Mouse (Mus musculus) adrenal gland, adult 8-10 months (tissue): Measurements from ENCODE around the gene Gas7. TPM values are rescaled to one million over a fixed set of nuclear protein-coding genes. Genes with fewer than 3 reads are reported as not detected.
A peak's percentile ranks its signal among the peaks of the same experiment; 100 is the strongest.

Experiments
- DNase-seq: peaks from one replicate; pipeline ENCODE4 v3.0.0; 2022
- total RNA-seq, 4 experiments: library from RNA; stranded (reverse); gene quantifications; 2 replicates each; pipeline ENCODE4 v1.2.4; 2022

The Gas7 gene
- total RNA-seq, 4 experiments from 2014 or later: 48.7 to 104 (median 74.3) TPM

- DNase-seq: no peak
Observed at GRCm38 (mm10) chr11:67656366-67656765, 201.1 kb downstream of the Gas7 start.

GRCm38 (mm10) chr11:67656811-67657210 lies 201.6 kb downstream of the Gas7 start:
- no peak for DNase-seq

GRCm38 (mm10) chr11:67657685-67658382 lies 202.6 kb downstream of the Gas7 start:
- no peak for DNase-seq

GRCm38 (mm10) chr11:67661465-67661864 lies 206.2 kb downstream of the Gas7 start:
- no peak for DNase-seq

- no peak for DNase-seq
Observed at GRCm38 (mm10) chr11:67663437-67663836, 208.2 kb downstream of the Gas7 start.

- no peak for DNase-seq
Observed at GRCm38 (mm10) chr11:67664261-67664660, 209.0 kb downstream of the Gas7 start.

GRCm38 (mm10) chr11:67664918-67665317 lies 209.7 kb downstream of the Gas7 start:
- DNase-seq: no peak

- no peak for DNase-seq
Observed at GRCm38 (mm10) chr11:67666129-67666528, 210.9 kb downstream of the Gas7 start.

GRCm38 (mm10) chr11:67667531-67668332 lies 212.5 kb downstream of the Gas7 start:
- peak; percentile 61 for DNase-seq

GRCm38 (mm10) chr11:67668460-67669007 lies 213.3 kb downstream of the Gas7 start:
- DNase-seq: no peak

- no peak for DNase-seq
Observed at GRCm38 (mm10) chr11:67670031-67670430, 214.8 kb downstream of the Gas7 start.

- DNase-seq: no peak
Observed at GRCm38 (mm10) chr11:67672140-67672539, 216.9 kb downstream of the Gas7 start.

- DNase-seq: no peak
Observed at GRCm38 (mm10) chr11:67675562-67676540, 220.6 kb downstream of the Gas7 start.

GRCm38 (mm10) chr11:67679300-67679699 lies 224.1 kb downstream of the Gas7 start:
- DNase-seq: no peak

- DNase-seq: no peak
Observed at GRCm38 (mm10) chr11:67679930-67680329, 224.7 kb downstream of the Gas7 start.

- no peak for DNase-seq
Observed at GRCm38 (mm10) chr11:67681871-67682270, 226.6 kb downstream of the Gas7 start.

GRCm38 (mm10) chr11:67686109-67686508 lies 230.9 kb downstream of the Gas7 start:
- no peak for DNase-seq

- DNase-seq: no peak
Observed at GRCm38 (mm10) chr11:67694703-67695376, 239.6 kb downstream of the Gas7 start, which contains the start of gene Rcvrn. Gene Rcvrn (plus strand): TSS chr11:67695326.

GRCm38 (mm10) chr11:67712976-67713375 lies 257.7 kb downstream of the Gas7 start:
- no peak for DNase-seq

GRCm38 (mm10) chr11:67715382-67715781 lies 260.1 kb downstream of the Gas7 start:
- no peak for DNase-seq

- no peak for DNase-seq
Observed at GRCm38 (mm10) chr11:67721485-67721884, 266.2 kb downstream of the Gas7 start.
